Mouse (Mus musculus) lung, adult 2 months (tissue): ENCODE measurements around the gene Cox6a1.

Experiments used
- CTCF ChIP-seq: fragments of 200-500 bp; IDR thresholded peaks from 2 replicates; pipeline ENCODE4 v1.5.1; 2011; ENCODE audit warnings: mild to moderate bottlenecking, low read length, control low read depth; ENCODE audit not compliant: insufficient read depth
- POLR2A ChIP-seq: fragments of 200-500 bp; IDR thresholded peaks from 2 replicates; pipeline ENCODE4 v1.6.1; 2011; ENCODE audit warnings: low read depth, mild to moderate bottlenecking, control low read depth, low read length, borderline replicate concordance; ENCODE audit errors: extremely low read depth

GRCm38 (mm10) chr5:115375436-115375835 lies 26.7 kb upstream of the Cox6a1 start:
- TF ChIP-seq CTCF, result no peak
- TF ChIP-seq POLR2A, result no peak
